Mouse (Mus musculus): Measurements from ENCODE around the gene Rere.

DNA sequence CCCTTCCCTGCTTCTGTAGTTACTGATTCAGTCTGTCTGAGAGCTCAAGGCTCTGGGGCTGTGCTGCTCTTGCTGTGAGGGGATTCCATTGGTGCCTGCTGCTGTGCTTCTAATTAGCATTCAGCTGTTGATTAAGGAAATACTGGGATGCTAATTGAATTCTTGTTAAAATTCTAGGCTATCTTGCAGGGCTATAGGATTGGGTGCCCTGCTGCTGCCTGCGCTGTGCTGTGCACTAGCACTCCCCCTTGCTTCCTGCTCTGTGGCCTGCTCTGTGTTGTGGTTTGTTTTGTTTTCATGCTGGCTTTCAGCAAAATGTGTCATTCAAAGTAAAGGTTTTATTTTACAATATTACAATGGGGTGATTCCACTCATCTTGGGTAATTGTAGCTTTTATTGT lies 258.4 kb downstream of the Rere start:
- TF ChIP-seq CTCF (IDR thresholded peaks at IDR 0.05; ENCODE audit: low read depth) (no peak), EP300 (optimal IDR thresholded peaks at IDR 0.05) (no peak)
